Mouse (Mus musculus) thymus, postnatal 36 days (tissue): ENCODE data around the gene Mettl7b.

Experiments
- DNase-seq, 2 experiments: peaks; one replicate each; pipeline ENCODE4 v3.0.0; 2022; ENCODE audit warnings: mixed read lengths in 2 of 2

The Mettl7b gene

DNA sequence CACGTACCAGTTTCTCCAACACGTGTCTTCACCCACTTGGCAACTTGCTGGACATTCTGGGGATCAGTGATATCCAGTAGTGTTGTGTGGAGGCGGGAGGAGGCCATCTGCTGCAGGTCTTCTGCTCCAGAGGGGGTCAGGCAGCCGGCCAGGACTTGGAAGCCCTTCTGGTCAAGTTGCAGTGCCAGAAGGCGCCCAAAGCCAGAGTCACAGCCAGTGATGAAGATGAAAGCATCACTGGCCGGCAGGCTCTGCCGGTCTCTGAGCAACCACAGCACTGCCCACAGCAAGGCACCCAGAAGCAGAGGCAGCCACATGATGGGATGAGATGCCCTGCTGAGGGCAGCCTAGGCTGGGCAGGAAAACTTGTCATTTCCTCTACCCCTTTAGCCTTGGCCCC is 42.5 kb downstream of the Mettl7b start:
- DNase-seq = no peak

DNA sequence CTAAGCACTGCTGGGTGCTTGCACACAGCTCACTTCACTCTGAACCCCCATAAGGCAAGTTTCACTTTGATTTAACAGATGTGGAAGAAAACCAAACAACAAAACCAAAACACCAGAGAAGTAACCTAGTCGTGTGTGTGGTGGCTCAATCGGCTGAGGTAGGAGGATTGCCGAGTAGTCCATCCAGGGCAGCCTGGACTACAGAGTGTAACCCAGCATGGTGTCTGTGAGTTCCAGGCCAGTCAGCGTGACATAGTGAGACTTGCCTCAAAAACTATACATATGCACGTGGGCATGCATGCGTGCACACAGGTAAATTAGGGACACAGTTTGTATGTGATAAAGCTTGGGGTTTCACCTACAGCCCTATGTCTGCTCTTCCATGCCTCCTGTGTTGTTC is 43.4 kb downstream of the Mettl7b start:
- no peak for DNase-seq

DNA sequence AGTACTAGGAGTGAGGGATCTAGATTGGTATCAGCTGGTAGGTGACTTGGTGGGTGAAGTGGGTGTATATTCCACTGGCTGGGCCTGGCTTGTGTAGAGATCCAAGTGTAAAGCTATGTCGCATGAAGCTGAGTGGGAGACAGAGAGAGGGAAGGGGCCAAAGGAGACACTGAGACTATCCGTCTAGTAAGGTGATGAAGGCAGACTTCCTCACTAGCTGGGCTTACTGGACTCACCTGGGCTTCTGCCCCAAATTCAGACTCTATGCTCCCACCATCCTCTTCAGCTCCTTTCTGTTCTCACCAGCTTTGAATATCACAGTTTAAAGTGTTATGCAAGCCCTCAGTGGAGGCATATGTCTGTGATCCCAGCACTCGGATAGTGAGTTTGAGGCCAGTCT is 44.1 kb downstream of the Mettl7b start:
- DNase-seq = no peak

GRCm38 (mm10) chr10:128915550-128915949 is 45.2 kb downstream of the Mettl7b start:
- no peak for DNase-seq

DNA sequence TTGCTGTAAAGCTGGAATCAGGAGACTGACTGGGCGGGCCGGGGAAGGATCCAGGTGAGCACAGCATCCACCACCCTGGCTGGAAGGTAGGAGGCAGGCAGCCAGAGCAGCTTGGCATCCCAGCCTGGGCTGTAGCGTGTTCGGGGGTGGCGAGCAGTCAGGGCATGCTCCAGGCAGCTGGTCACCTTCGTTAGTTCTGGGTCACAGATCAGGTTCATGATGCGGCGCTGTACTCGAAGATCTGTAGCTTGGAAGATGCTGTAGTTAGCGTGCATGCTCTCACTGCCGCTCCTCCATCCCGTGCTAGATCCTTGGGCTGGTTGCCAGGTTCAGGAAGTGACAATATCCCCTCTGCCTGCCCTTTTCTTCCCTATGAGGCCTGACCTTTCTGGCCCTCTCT is 47.1 kb downstream of the Mettl7b start:
- no peak for DNase-seq

- DNase-seq = peak; percentile 73 to 80
Observed at GRCm38 (mm10) chr10:128913219-128913618, 47.6 kb downstream of the Mettl7b start.

GRCm38 (mm10) chr10:128912791-128913190 is 48.0 kb downstream of the Mettl7b start:
- no peak for DNase-seq

GRCm38 (mm10) chr10:128912268-128912667 is 48.5 kb downstream of the Mettl7b start:
- DNase-seq = no peak

GRCm38 (mm10) chr10:128911430-128911829 is 49.4 kb downstream of the Mettl7b start:
- no peak for DNase-seq

DNA sequence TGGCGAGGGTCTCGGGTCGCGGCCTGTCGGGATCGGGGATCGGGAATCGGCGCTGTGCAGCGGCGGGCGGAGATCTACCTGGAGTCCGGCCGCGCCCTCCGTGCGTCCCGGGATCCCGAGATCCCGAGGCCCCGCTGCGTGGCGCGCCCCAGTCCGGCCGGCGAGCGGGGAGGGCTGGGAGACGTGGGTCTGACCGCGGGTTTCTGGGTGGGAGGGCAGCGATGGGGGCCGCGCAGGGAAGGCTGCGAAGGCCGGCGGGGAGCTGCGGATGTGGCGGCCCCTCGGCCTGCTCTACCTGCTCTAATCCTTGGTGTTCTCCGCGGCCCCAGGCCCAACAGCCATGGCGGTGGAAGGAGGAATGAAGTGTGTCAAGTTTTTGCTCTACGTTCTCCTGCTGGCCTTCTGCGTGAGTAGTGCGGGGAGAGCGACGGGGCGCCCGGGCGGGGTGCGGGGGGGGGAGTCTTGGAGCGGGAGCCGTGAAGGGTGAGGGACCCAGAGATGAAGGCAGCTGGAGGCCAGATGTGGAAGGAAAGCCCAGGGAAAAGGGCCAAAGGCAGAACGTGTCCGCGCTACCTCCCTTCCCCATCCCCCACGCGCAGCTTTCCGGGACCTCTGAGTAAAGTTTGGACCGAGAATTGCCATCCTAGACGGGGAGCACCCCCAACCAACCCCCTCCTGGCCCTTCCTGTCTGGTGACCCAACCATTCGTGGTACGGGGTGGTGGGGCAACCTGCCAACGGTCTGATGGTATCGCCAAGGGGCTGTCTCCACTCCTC is 50.5 kb downstream of the Mettl7b start:
- DNase-seq = no peak

DNA sequence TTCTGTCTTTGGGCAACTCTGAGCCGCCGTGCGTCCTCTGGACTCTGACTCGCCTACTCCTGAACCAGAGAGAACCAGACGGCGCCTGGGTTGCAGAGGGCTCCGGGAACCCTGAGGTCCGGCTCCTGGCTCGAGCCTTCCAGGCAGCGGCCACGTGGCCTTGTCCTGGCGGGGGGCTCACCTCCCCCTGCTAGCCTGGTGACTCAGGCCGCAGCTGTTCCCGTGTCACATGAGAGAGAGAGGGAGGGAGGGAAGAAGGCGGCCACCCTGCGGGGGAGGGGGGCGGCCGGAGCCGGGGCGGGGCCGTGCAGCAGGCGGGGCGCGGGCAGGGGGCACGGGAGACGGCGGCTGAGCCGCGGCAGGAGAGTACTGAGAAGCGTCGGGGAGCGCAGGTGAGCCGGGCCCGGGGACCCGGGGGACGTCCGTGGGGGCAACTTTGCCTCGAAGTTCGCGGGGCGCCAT is 51.2 kb downstream of the Mettl7b start:
- DNase-seq = peak in 1 of 2 experiments; percentile 30

GRCm38 (mm10) chr10:128908778-128909448 is 51.9 kb downstream of the Mettl7b start:
- DNase-seq = no peak
